Mouse (Mus musculus): ENCODE measurements around the gene Ddias.

DNA sequence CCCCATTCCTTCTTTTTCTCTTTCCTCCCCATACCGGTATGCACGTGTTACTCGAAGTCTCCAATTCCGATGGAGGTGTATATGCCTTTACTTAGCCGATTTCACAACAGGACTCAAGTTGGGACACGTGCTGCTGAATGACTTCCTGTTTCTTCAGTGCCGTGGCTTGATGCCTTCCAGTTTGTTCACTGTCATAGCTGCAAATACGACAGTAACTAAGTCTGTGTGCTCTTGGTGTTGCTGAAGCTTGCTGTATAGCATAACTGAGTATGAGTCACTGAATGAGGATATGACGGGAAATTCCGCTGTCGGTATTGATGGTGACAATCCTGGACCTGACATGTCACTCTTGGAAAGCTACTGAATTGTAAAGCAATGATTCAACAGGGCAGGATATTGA lies 36.8 kb downstream of the Ddias start:
- TF ChIP-seq HCFC1 (IDR thresholded peaks at IDR 0.05; ENCODE audit: borderline replicate concordance, insufficient read depth, low read length): no peak
- no peak for TF ChIP-seq ZNF384 (IDR thresholded peaks at IDR 0.05; ENCODE audit: low read depth, low read length)
- TF ChIP-seq MAFK (IDR thresholded peaks at IDR 0.05; ENCODE audit: insufficient read depth, low read depth, low read length): no peak

Measured in ES-E14 (cell line).